Mouse (Mus musculus) CH12.LX (cell line): ENCODE measurements around the gene Mtfp1.
A peak's percentile ranks its signal among the peaks of the same experiment; 100 is the strongest.

Experiments
- CTCF ChIP-seq, 2 experiments: IDR thresholded peaks in 1 of 2; conservative IDR thresholded peaks in 1 of 2; 2 replicates each; pipeline ENCODE4 v1.5.1; 2011 to 2012; ENCODE audit warnings: low read depth in 2 of 2, low read length in 2 of 2, improper control_type of control experiment in 1 of 2, inconsistent platforms in 1 of 2, mild to moderate bottlenecking in 1 of 2, moderate library complexity in 1 of 2
- TBP ChIP-seq: conservative IDR thresholded peaks from 2 replicates; pipeline ENCODE4 v1.6.1; 2011; ENCODE audit warnings: low read depth, low read length, improper control_type of control experiment

- TF ChIP-seq TBP = no peak
- TF ChIP-seq CTCF (conservative IDR thresholded peaks at IDR 0.05 in 1 of 2, IDR thresholded peaks at IDR 0.05 in 1 of 2; ENCODE audit: low read depth in 2 of 2, low read length in 2 of 2) = peak; percentile 17 to 52; a peak in 2 of 4 replicates
These were observed 40.0 kb upstream of the Mtfp1 start, which contains the start of gene Rnf215 for GRCm38 (mm10) chr11:4134986-4135935.
